Comparison of ENCODE assay signal across 14 mouse cellular contexts in the genomic region with DNA sequence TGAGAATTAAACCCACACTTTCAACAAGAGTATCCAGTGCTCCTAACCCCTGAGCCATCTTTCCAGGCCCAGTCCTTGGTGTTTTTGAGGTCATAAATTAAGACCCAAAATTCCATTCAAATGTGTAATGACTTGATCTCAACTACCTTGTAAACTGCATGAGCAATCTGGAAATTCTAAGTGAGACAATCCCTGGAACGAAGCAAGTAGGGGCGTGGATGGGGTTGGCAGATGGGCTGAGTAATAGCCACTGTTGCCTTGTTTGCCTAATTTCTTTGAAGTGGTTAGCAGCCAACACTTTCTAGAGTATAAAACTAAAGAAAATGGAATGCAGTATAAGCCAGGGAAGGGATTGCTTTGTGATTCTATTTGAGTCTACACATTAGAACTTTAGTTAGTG.
"Had no signal": no experiment of that assay in that cellular context is flagged by ENCODE, and none has a peak within 500 bp of the region (broad histone marks: within the 10 kb centered on the region; RNA-seq: fewer than 3 reads in every experiment).

No protein-coding gene starts in this region.

- H3K27ac ChIP-seq: kidney, postnatal 0 days; layer of hippocampus, adult 2 months; limb, embryonic 13.5 days; liver, embryonic 15.5 days; midbrain, embryonic 13.5 days; neural tube, embryonic 12.5 days; stomach, embryonic 15.5 days had no signal

- ATAC-seq: intestine, embryonic 16.5 days; midbrain, embryonic 13.5 days had no signal

- H3K9ac ChIP-seq: limb, embryonic 13.5 days; liver, embryonic 15.5 days; lung, embryonic 14.5 days; midbrain, embryonic 13.5 days; neural tube, embryonic 12.5 days; stomach, embryonic 15.5 days had no signal

- H3K4me2 ChIP-seq: limb, embryonic 13.5 days; liver, embryonic 15.5 days; lung, embryonic 14.5 days; midbrain, embryonic 13.5 days; neural tube, embryonic 12.5 days; stomach, embryonic 15.5 days had no signal

- H3K4me3 ChIP-seq: layer of hippocampus, adult 2 months; limb, embryonic 13.5 days; liver, embryonic 15.5 days; midbrain, embryonic 13.5 days; neural tube, embryonic 12.5 days; stomach, embryonic 15.5 days had no signal

- H3K9me3 ChIP-seq: limb, embryonic 13.5 days; liver, embryonic 15.5 days; midbrain, embryonic 13.5 days; neural tube, embryonic 12.5 days; stomach, embryonic 15.5 days had no signal

- H3K27me3 ChIP-seq: limb, embryonic 13.5 days; liver, embryonic 15.5 days; neural tube, embryonic 12.5 days; stomach, embryonic 15.5 days had no signal

- H3K36me3 ChIP-seq: limb, embryonic 13.5 days; liver, embryonic 15.5 days; midbrain, embryonic 13.5 days; neural tube, embryonic 12.5 days; stomach, embryonic 15.5 days had no signal

- H3K4me1 ChIP-seq: liver, embryonic 15.5 days; neural tube, embryonic 12.5 days; stomach, embryonic 15.5 days had no signal

- DNase-seq: kidney, adult 2 months; kidney, postnatal 4 days; lung, embryonic 14.5 days; spleen, adult 18-20 months; thymus, adult 2 months; thymus, postnatal 25 days had no signal
